Mouse (Mus musculus): ENCODE results near the gene Cttn.

Cttn gene

DNA sequence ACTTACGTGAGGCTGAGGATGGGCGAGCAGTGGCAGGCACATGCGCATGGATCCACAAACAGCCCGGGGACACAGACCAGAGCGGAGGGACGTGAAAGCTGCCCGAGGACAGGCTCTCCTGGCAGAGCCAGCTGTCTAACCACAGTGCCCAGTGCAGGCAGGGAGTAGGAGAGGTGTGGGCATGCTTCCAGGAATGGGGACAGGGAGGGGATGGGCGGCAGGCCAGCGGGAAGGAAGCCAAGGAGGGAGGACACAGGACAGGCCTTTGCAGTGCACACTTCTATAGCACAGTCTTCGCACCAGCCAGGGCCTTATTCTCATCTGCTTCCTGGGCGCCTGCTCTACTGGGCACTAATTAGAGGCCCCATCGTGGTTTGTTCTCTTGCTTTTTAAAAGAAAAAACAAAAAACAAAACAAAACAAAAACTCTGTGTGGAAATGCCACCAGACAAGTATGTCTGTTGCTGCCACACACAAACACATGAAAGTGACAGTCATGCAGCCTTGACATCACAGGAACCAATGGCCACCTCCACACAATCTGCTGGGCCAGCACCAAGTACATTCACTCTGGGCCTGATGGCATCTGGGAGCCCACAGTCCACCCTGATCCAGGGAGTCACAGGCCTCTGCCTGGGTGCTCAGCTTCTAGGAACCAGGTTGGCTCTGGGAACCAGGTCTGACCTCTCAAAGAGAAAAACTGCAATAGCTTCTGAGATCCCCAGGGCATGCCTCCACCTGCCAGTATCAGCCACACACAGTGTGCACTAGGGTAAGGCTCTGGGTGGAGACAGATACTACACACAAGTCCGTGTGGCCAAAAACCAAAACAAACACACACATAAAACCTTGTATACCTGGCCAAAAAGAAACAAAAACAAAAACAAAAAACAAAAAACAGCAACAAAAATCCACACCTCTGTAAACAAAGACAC lies 20.9 kb downstream of the Cttn start:
- DNase-seq (ENCODE audit: low read depth) = no peak

DNA sequence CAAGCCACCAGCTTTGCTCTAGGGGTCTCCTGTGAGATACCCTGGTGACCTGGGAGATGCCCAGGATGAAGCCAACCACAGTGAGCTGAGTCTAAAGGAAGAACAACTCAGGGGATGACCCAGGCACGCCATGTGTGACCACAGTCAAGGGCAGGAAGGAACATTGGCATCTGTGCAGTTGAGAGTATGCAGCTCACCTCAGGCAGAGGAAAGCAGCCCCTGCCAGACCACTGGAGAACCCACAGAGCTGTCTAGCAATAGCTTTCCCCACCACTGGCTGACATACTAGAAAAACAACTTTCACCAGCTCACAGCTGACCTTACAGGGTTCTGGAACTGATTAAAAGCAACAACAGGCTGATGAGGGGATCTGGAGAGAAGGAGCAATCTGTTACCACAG lies 22.6 kb downstream of the Cttn start:
- DNase-seq (ENCODE audit: low read depth) = no peak

DNA sequence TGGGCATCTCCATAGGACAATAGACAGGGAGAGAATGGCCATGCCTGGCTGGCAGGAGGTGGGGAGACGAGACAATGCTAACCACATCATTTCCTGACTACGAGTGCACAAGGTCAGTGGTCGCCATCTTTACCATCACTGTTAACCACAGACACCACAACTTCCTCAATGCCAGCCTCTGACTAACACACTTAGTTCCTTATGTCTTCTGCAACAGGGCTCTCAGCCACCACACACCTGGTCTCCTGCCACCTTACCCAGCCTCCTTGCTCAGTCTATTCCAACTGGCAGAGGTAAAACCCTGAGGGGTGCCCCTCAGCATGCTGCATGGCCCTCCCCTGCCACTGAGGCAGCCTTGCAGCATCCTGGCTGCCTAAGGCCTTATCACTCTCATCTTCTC lies 23.7 kb downstream of the Cttn start:
- DNase-seq (ENCODE audit: low read depth) = no peak

DNA sequence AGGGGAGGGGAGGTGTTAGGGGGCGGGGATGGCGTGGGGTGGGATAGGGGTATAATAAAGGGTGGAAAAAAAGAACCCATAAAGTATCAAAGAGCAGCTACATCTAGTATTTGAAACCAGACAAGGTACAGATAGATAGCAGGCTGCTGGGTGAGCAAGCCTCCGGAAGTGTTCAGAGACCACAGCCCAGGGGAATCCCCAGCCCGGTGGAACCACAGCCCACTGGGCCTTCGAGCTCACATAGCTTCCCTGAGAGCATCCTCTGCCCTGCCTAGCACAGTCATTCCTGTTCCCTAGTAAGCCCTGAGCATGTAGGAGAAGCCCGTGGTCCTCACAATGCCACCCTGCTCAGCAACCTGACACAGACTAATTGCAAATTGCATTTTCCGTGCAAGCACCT lies 26.0 kb downstream of the Cttn start:
- DNase-seq (ENCODE audit: low read depth) = no peak

DNA sequence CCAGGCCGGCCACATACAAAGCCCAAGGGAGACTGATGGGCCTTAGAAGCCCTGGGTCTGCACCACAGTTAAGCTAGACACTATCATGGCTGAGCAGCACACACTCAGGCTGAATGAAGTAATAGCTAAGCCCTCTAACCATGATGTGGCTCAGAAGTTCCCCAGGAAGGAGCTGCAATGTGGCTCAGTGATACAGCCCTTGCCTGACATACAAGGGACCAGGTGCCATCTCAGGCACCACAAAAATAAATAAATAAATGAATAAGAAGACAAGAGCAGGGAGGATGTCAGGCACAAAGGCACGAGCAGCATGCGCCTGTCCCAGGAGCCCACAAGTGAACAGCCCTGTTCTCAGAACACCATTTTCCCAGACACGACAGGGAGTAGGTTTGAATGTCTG lies 28.8 kb downstream of the Cttn start:
- no peak for DNase-seq (ENCODE audit: low read depth)

DNA sequence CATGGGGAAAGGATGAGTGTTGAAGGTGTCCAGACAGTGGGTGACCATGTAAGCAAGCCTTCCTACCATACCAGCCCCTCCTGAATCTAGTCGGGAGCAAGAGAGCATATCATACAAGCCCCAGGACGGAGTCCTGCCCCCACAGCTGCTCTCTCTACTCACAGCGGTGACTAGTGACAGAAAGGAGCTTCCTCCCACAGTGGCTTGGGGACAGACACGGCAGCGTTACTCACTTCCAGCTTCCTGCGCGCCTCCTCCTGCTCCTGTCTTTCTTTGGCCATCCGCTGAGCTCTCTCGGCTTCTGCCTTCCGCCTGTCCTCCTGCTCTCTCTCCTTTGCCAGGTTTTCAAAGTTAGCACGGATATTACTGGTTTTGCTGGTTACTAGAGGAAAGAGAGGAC lies 29.3 kb downstream of the Cttn start:
- DNase-seq (ENCODE audit: low read depth) = no peak

DNA sequence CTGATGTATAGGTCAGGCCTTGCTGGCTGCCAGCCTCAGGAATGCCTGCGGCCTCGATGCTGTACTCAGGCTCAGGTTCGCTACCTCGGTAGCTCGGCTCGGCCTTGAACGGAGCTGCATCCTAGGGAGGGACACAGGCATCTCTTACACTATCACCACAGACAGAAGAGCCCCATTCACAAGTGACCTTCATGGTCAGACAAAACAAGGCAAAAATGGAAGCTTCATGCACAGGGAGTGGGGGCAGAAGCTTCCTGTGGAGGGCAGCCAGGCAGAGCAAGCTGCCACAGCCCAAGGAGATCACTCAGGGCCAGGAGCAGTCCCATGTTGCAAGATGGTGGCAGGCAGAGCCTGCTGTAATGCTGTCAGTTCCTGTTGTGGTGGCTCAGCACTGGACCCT lies 32.0 kb downstream of the Cttn start:
- no peak for DNase-seq (ENCODE audit: low read depth)

DNA sequence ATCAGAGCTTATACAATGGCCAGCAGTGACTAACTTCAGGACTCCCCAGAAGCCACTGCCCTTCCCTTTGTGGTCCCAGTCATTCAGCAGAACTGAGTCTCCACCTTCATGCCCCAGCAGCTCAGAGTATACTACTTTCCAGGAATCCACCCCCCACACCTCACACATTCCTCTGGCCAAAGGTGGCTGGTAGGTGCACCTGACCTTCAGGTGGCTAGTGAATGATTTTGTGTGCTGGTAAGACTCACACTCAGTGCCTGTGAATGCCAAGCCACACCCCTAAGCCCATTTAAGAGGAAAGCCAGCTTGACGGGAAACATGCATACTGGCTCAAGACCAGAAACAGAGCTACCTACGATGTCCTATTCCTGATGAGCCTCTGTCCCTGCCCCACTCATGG lies 37.9 kb downstream of the Cttn start:
- no peak for DNase-seq (ENCODE audit: low read depth)

DNA sequence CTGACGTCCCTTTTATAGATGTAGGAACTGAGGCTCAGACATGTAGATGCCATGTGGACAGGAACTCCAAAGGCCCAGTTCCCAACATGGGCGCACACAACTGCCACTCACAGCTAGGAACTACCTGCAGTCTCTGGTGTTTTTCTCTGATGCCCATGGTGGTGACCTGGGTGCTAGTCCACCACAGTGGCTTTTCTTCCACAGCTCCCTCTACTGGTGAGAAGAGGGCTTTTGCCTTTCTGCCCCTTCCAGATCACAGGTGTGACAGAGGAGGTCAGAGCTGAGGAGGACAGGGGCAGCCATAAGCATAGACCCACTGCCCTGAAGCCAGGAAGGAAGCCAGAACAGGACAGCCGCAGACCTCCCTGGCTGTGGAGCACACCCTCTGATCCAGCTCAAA lies 43.3 kb downstream of the Cttn start:
- DNase-seq (ENCODE audit: low read depth) = no peak

DNA sequence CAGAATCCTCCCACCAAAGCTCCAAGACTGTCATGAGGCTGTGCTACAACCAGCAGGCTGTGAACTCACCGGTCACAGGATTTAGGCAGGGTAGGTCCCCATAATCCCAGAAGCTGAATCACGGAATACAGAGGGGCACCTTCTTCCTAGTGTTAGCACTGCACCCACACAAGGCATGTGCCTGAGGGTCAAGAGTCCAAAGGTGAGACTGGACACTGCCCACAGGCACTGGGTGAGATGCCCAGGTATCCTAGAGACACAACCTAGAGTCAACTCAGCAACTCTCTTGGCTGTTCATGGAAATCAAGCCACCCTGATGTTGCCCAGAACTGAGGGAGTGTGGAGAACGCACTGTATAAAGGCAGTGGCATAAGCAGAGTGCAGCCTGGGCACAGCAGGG lies 44.2 kb downstream of the Cttn start:
- DNase-seq (ENCODE audit: low read depth) = no peak

DNA sequence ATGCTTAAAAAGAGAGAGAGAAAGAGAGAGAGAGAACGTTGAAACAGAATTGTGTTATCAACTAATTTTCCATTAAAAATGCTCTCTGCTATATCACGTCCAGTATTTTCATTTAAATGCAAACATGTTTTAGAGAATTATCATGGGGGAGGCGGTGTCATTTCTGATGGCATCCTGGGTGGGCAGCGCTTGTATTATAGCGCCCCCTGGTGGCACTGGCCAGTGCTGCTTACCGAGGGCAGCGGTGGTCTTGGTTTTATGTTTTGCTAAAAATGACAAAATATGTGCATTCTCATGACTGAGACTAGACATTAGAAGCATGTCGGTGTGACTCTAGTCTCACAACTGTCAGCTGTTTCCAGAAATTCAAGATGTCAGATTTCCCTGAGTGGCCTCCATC lies 44.9 kb downstream of the Cttn start:
- DNase-seq (ENCODE audit: low read depth) = no peak

DNA sequence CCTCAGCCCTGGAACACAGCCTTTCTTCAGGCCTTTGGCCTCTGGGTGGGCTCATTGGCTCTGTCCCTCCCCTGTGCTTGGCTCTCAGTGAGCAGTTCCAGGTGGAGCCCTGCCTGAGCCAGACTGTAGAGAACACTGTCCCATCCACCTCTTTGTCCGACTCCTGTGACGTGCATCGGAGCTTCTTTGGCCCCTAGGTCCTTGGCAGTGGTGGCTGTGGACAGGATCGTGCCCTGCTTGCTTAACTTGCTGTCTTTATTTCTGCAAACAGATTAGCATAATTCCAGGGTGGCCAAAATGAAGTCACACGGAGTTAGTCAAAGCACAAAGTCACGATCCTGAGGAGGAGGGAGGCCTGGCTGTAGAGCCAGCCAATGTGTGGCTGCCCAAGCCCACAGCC lies 49.3 kb downstream of the Cttn start:
- no peak for DNase-seq (ENCODE audit: low read depth)

DNA sequence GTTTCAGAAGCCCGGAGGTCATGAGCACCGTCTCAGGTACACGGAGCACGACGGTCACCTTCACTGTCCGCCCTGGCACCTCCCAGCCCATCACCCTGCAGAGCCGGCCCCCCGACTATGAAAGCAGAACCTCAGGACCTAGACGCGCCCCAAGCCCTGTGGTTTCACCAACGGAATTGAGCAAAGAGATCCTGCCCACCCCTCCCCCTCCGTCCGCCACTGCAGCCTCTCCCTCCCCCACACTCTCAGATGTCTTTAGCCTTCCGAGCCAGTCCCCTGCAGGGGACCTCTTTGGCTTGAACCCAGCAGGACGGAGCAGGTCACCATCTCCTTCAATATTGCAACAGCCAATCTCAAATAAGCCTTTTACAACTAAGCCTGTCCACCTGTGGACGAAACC lies 50.3 kb downstream of the Cttn start:
- no peak for DNase-seq (ENCODE audit: low read depth)

DNA sequence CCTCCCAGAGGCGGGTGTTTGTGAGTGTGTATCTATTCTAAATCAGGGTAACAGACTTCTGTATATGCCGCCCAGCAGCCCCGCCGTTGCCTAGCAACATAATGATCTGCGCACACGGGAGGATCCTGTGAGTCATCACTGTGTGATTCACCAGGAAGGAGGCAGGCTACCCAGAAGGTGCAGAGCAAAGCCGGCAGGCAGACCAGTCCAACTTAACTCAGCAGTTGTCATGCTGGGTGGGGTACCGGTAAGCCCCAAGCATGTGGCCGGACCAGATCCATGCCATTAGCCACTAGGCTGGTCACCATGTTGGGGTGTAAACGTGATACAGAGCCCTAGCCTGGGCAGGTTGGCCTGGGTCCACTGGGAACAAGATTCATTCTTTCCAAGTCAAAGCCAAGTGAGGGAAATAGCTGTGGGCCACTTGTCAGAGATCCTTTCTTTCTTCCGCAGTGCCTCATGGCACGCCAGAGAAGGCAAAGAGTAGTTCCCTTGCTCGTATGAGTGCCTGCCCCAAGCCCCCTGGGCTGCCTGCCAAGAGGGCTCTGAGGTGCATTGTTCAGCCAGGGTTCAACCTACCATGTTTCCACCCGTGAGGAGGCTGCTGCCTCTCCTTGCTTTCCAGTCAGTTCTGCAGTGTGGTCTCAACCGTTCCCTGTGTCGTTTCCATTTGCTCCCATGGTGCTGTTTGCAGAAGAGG lies 53.0 kb downstream of the Cttn start:
- peak; percentile 70 for DNase-seq (ENCODE audit: low read depth)

DNA sequence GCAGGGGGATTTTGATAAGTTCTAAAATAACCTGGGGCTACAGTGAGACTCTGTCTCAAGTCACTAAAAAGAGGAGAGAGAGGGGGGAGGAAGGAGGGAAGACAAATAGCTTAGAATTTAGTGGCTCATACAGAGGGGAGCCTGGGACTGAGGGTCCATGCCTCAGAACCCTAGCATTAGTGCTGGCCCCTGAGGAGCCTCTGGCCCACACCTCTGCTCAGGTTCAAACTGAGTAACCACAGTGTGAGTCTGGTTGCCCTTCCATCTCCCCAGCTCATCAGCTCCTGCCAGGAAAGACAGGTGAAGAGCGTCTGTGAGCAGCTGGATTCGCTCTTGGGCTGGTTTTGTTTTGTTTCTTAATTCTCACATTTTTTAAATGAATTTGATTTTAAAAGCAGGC lies 53.6 kb downstream of the Cttn start:
- DNase-seq (ENCODE audit: low read depth) = no peak

DNA sequence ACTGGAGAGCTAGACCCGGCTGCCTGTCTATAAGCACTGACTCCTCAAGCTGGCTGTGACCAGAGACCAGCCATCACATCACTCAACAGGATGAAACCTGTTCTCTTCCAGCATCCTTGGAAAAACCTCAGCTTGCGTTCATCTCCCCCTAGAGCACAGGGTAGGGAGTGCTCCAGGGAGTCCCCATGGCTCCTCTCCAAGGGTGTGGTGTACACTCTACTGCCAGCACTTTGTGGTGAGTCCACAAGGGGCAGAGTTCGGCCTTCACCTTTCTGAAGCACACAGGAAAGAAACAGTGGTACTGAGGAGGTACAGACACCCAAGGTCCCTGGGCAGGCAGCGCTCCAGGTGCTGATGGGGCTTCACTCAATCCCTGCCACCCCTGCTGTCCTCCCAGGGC lies 55.0 kb downstream of the Cttn start:
- no peak for DNase-seq (ENCODE audit: low read depth)

DNA sequence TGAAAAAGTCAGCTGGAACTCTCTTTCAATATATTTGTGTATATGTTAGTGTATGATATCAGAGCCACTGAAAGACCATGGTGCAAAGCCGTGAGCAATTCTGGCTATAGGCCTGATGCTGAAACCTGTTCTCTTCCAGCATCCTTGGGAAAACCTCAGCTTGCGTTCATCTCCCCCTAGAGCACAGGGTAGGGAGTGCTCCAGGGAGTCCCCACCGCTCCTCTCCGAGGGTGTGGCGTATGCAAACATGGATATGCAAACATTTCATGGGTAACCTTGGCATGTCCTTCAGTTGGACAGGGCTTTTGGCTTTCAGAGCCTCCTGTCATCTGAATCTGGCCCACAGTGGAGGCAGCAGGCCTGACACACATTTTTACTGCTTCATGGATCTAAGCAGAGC lies 56.2 kb downstream of the Cttn start:
- no peak for DNase-seq (ENCODE audit: low read depth)

DNA sequence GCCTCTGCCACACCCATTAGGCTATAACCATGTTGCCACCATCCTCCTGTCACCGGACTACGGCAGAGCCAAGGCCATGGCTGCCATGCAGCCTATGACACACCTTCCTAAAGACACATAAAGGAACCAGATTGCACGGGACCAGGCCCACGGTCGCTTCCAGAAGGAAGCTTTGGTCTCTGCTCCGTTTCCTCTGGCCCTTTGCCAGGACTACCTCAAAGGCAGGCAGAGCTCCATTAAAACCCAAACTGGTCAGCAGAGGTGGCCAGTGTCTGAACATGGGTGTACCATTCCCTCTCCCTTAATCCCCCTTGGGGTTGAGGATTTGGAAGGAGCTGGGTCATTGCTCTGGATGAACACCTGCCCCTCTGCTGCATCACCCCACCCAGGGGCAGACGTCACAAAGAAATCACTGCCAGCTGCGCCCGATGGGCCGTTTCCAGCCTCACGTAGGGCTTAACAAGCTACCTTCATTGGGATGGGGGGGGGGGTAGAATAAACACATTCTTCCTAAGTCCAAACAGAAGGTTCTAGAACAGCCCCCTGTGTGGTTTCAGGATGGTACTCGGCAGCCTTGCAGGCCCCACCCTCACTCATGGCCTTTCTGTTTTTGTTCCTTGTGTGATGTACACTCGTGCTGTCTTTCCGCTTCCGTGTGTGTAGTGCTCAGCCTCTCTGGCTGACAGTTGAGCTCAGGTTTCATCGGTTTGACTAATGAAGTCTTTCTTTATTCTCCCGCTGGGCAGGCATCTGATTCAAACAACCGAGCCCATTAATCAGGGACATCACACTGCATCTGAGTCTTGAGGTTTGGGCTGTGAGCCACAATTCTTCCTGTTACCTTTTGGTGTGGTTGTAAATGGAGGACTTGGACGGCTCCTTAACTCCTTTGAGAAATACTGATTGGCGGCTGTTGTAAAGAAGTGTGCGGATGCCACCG lies 58.6 kb downstream of the Cttn start:
- DNase-seq (ENCODE audit: low read depth) = no peak

DNA sequence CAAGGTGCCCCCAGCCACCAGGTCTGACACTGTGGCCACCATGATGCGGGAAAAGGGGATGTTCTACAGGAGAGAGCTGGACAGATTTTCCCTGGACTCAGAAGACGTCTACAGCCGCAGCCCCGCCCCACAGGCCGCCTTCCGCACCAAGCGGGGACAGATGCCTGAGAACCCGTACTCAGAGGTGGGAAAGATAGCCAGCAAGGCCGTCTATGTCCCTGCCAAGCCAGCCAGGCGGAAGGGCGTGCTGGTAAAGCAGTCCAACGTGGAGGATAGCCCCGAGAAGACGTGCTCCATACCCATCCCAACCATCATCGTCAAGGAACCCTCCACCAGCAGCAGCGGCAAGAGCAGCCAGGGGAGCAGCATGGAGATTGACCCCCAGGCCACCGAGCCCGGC lies 61.1 kb downstream of the Cttn start:
- no peak for DNase-seq (ENCODE audit: low read depth)

DNA sequence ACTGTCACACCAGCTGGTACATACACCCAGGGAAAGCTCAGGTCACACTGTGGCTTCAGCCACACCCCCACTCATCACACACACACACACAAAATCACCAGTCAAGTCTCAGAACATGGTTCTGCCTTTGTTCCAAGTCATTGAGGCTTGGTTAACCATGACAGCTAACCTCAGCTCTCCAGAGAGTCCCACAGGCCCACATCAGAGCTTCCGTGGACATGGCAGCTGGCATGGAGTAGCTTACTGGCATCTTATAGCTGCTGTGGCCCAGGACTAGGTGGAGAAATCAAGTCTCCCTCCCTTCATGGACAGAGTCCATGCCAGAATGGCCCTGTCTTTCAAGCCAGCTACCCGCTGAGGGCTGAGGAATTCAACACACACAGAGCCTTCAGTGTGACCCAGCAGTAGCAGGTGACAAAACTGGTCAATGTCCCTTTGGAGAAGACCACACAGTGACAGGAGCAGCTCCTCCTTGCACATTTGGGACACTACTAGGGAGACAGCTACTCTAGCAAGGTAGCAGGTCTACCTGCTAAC lies 62.3 kb downstream of the Cttn start:
- DNase-seq (ENCODE audit: low read depth) = no peak

DNA sequence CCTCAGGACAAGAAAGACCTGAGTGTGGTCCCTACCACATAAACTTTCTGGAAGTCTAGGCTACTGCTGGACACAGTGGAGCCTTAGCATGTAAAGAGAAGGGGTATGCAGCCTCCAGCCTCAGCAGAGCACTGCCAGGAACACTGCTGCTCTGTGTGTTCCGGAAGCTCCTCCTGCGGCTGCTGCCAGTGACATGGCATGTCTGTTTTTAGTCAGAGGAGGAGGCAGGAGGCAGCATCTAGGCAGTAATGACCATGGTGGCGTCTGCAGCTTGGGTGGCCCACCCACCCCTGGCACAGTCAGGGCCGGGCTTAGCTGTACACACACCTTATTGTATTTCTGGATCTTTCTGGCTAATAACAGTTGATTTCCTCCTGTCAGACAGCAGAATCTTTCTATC lies 63.1 kb downstream of the Cttn start:
- DNase-seq (ENCODE audit: low read depth) = no peak

DNA sequence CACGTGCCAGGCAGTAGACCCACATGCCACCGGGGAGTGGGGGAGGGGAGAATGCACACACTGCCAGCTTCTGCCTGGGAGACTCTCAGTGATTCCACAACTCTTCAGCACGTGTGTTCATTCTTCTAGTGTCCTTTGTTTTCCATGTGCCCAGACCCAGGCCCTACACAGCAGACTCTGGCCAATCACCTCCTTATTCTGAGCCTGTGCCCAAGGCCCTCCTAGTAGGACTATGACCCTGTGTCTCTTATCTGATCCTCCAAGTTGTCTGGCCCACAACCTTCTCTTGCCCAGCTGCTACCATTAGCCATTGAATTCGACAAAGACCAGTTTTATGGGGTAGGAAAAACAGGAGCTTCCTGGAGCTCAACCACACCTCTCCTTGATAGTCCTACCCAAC lies 68.3 kb downstream of the Cttn start:
- no peak for DNase-seq (ENCODE audit: low read depth)
